Mouse (Mus musculus) olfactory bulb, adult 2 months (tissue): ENCODE measurements around the gene Bcas3.

Source experiments
- CTCF ChIP-seq: fragments of 200-500 bp; IDR thresholded peaks from 2 replicates; pipeline ENCODE4 v1.5.1; 2012; ENCODE audit warnings: low read depth, mild to moderate bottlenecking, low read length, moderate library complexity; ENCODE audit not compliant: insufficient read depth
- POLR2A ChIP-seq: fragments of 200-500 bp; IDR thresholded peaks from 2 replicates; pipeline ENCODE4 v1.6.1; 2012; ENCODE audit warnings: mild to moderate bottlenecking, low read depth, low read length, moderate library complexity; ENCODE audit not compliant: insufficient read depth

- TF ChIP-seq CTCF (no peak), POLR2A (no peak)
Measured at GRCm38 (mm10) chr11:85359641-85360040, 6.7 kb downstream of the Bcas3 start.
